Mouse (Mus musculus) cerebellum, adult 9-10 months (tissue): ENCODE results near the gene Kpna7.
"Not testable (repeated sequence)": the region's sequence is repeated elsewhere in the genome, so short reads cannot be mapped to it uniquely, and the experiment has no call there.

Experiments
- DNase-seq: peaks from one replicate; pipeline ENCODE4 v3.0.0; 2022

The Kpna7 gene

DNA sequence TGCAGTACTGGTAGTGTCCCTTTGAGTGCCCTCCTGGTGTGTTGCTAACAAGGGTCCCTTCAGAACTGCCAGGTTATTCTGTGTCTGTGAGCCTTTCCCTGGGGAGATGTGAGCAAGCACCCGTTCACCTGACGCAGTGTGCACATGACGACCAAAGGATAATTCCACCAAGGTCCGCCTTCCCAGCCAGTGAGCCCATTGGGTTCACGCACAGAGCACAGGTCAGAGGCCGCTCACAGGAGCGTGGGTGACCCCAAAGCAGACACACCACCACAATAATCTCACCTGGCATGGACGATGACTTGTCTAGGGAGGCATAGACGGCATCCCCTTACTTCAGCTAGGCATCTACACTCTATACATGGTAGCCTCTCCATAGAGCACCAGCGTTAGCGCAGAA, 17.6 kb upstream of the Kpna7 start:
- DNase-seq = not testable (repeated sequence)

DNA sequence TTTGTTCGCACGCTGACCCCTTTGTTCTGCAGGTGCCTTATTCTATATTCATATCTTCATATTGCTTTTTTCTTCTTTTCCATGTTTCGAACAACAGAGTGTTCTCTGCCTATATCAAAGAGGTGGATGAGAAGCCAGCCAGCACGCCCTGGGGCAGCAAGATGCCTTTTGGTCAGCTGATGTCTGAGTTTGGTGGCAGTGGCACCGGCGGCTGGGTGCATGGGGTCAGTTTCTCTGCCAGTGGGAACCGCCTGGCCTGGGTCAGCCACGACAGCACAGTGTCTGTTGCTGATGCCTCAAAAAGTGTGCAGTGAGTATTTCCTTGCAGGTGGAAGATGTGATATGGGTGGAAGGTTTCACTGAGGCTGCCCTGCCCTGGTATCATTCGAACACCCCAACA, 17.1 kb upstream of the Kpna7 start:
- DNase-seq = no peak

DNA sequence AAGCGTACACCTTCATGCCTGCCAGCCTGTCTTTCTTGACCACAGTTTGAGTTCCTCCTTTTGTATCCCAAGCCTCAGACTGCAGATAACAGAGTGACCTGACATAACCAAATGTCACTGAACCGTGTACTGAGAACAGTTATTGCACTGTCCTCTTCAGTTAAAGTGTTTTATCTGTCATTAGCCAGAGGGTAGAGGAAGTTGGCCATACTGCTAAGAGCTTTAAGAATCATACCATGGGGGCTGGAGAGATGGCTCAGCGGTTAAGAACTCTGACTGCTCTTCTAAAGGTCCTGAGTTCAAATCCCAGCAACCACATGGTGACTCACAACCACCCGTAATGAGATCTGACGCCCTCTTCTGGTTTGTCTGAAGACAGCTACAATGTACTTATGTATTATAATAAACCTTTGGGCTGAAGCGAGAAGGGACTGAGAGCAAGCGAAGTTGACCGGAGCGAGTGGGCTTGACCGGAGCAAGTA, 14.6 kb upstream of the Kpna7 start:
- no peak for DNase-seq

DNA sequence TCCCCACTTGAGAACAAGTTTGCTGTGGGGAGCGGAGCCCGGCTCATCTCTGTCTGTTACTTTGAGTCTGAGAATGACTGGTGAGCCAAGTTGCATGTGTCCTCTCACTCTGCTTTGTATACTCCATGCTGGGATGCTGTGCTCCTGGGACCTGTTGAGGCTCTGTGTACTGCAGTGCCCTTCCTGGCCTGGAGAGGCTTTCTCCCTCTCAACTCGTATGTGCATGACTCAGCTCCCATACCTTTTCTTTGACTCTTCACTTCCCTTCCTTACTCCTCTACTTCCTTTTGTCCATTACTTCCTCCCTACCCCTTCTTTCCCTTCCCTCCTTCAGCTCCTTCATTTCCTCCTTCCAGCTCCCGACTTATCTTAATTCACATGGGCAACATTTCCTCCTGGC, 12.4 kb upstream of the Kpna7 start:
- DNase-seq = no peak

DNA sequence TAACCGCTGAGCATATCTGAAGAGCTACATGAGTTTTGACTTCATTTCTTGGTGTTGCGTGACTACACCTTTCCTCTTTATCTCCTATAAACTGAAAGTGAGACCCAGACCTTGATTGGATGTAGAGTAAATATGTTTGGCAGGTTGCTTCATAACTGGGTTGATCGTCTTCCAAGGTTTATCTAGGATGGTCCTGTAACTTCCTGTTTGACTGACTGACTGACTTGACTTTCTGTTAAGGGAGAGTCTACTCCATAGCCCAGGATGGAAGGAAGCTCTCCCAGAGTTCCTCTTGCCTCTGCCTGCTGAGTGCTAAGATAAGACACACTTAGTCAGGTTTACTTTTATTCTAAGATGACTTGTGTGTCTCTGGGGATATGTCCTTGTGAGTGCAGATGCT, 6.0 kb upstream of the Kpna7 start:
- no peak for DNase-seq

DNA sequence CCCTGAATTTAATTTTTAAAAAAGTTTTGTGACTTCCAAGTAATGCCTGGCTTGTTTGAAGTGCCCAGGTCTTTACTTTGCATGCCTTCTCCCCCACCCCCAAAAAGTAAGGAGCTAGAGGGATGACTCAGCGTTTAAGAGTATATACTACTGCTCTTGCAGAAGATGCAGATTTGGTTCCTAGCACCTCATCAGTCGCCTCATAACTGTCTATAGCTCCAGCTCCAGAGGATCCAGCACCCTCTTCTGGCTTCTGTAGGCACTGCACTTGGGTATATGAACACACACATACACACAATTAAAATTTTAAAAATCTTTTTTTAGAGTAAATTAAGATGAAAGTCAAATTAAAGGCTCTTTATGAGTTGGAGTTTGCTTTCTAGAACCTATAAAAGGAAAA, 4.4 kb upstream of the Kpna7 start:
- DNase-seq = no peak

DNA sequence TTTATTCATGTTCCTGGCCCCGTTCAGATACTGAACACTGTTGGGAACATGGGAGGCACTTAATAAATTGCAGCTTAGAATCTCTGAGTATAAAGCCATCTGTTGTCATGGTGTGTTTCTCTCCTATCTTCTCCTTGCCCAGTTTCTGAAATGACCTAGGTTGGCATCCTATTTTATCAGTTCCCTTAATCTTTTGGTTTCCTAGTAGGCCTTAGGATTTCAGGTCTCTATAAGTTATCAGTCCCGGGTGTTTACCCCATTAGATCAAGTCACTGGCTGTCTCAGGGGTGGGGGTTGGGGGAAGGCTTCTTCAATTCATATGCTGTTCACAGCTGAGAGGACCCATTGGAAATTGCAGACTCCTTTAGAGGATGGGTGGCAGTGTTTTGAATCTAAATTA, 992 bp upstream of the Kpna7 start:
- DNase-seq = no peak

DNA sequence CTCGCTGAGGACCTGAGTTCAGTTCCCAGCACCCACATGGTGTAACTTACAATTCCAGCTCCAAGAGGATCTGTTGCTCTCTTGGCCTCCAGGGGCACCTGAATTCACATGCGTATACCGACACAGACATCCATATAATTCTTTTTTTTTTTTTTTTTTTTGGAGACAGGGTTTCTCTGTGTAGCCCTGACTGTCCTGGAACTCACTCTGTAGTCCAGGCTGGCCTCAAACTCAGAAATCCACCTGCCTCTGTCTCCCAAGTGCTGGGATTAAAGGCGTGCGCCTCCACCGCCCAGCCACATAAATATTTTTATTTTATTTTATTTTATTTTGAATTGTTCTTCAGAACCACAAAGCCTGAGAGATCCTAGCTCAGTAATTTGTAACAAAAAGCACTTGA, 629 bp downstream of the Kpna7 start:
- DNase-seq = not testable (repeated sequence)

DNA sequence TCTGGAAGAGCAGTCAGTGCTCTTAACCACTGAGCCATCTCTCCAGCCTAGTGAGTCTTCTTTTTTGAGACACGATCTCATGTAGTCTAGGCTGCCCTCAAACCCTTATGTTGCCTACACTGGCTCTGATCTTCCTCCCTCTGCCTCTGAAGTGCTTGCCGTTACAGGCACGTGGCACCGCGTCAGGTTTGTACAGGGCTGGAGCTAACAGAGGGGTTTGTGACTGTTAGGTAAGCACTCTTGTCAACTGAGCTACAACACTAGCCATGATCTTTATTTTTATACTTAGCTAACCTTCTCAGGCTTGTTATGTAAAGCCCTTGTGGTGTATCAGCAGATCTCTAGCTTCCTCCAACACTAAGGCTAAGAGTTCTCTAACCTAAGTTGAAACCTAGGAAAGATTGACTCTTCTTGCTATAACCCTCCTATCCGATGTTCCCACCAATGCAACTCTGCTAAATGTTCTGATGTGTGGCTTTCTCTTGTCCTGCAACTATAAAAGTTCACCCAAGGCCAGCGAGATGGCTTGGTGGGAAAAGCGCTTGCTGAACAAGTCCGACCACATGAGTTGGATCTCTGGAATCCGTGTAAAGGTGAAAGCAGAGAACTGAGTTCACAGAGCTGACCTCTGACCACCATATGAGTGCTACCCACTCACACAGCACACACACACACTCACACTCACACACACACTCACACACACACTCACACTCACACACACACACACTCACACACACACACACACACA, 1.8 kb downstream of the Kpna7 start:
- no peak for DNase-seq

DNA sequence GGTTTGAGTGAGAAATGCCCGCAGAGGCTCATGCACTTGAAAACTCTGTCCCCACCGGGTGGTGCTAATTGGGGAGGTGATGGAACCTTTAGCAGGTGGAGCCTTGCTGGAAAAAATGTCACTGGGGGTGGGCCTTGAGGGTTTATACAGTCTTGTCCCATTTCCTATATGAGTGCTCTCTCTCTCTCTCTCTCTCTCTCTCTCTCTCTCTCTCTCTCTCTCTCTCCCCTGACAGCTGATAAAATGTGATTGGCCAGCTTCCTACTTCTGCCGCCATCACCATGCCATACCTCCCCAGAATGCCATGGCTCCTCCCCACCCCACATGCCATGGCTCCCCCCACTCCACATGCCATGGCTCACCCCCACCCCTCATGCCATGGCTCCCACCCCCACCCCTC, 8.7 kb downstream of the Kpna7 start:
- no peak for DNase-seq

DNA sequence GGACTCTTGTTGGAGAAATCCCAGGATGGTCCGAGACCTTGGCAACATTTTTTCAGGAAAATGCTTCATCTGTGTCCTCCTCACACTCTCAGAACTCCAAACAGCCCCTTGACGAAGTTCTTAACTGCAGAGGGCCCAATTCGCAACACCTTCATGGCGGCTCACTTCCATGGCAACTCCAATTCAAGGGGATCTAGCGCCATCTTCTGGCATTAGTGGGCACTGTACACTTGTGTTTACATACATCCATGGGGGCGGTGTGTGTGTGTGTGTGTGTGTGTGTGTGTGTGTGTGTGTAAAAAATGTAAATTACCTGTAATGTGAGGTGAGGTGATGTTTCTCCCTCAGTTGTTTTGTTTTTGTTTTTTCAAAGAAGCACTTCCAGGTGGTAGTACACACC, 12.5 kb downstream of the Kpna7 start:
- no peak for DNase-seq

DNA sequence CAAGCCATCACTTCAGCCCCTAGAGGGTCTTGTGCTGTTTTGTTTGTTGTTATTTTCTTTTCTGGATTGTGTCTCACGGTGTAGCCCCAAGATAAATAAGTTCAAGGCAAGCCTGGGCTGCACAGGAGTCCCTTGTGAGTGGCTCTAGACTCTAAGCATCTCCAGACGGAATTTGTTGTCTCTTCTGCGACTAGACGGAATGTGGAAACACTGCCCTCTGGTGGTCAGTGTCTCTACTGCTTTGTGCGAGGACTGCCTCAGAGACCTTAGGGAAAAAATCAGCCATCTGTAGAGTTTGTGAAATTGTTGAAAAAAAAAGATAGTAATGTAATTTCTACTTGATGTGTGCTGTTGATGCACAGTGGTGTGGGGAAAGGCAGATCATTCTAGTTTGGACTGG, 14.1 kb downstream of the Kpna7 start:
- peak; percentile 60 for DNase-seq

DNA sequence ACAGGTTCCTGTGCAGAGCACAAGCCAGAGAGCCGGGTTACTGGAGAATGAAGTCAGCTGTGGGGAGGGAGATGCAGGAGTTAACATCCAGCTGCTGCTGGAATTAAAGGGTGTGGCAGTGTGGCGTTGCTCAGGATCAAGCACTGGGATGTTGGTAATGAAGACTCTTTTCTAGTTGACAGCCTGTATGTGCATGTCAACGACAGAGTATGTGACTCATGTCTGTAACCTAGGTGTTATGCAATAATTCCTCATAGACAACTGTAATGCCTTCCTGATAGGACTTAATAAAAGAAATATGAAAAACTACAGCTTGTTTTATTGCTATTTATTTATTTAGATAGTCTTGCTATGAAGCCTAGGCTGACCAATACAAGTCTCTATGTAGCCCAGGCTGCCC, 15.0 kb downstream of the Kpna7 start:
- no peak for DNase-seq

DNA sequence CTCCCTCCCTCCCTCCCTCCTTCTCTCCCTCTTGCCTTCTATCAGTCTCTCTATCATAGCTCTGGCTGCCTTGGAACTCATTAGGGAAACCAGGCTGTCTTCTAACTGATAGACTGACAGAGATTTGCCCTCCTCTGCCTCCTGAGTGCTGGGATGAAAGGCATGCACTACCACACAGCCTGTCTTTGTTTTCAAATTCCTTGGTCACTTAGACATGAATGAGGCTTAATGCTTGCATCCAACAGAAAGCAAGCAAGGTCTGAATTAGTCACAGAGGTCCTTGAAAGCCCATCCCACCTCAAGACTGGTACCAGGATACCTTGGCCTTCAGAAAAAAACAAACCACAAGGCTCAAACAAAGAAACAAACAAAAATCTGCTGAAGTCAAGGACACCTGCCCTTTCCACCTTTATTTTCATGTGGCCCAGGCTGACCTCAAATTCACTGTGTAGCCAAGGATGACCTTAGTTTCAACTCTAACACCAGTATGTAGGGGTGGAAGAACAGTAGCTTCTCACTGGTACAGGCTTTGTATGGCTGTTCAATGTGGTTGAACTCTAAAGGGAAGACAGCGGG, 19.0 kb downstream of the Kpna7 start:
- DNase-seq = no peak

DNA sequence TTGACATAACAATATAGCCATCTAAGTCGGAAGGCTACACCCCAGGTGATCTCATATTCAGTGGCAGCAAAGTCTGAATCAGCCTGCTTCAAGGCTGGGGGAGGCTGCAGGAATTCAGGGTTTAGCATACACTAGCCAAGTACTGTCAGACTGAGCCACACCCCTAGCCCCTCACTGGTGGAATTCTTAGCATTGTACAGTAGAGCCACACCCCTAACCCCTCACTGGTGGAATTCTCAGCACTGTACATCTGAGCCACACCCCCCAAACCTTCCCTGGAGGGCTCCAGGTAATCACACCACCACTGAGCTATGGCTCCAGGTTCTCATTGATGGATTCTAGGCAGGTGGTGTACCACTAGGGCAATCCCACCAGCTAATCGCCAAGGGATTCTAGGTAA, 24.3 kb downstream of the Kpna7 start:
- no peak for DNase-seq

DNA sequence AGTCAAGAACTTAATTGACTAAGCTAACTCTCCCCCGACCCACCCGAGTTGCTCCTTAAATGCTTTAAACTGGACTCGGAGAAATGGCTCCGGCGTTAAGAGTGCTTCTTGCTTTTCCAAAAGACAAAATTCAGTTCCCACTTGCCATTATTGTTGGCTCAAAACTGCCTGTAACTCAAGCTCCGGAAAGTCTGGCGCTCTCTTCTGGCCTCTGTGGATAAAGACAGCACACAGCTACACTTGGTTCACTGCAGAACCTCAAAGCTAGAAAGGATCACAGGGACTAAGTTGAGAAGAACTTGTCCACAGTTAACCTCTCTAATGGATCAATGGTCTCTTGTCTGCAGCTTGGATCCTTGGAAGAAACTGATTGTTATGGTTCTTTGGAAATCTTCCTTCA, 25.1 kb downstream of the Kpna7 start:
- no peak for DNase-seq

DNA sequence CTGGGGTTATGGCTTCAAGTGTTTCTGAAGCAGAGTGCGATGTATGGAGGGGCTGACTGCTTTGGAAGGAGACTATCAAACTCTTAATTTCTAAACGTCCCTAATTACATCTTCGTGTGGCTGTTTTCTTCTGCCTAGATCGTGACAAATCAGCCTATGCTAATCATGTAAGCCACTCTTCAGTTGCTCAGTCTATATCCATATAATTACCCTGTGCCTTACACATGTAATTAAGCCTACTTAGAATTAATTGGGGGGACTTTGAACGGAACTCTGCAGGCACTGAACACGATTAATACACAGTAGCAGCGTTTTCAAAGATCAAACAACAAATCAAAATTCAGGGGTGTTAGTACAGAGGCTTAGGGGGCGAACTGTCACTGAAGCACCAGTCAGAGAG, 25.9 kb downstream of the Kpna7 start:
- DNase-seq = no peak

DNA sequence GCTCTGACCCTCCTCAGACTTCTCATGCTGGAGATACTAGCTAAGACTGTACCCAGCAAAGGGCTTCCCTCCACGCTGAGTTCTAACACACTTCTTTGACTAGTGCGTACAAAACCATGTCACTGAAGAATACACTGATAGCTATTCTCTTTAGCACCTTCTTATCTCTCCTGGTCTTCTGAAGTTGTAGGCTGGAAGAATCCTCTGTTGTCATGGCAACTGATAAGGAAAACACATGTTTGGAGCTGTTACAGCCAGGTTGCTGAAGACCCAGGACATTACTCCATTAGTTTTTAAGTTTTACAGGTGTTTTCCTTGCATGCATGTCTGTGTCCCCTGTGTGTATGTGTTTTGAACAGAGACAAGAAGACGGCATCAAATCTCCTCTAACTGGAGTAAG, 29.6 kb downstream of the Kpna7 start:
- DNase-seq = not testable (repeated sequence)

DNA sequence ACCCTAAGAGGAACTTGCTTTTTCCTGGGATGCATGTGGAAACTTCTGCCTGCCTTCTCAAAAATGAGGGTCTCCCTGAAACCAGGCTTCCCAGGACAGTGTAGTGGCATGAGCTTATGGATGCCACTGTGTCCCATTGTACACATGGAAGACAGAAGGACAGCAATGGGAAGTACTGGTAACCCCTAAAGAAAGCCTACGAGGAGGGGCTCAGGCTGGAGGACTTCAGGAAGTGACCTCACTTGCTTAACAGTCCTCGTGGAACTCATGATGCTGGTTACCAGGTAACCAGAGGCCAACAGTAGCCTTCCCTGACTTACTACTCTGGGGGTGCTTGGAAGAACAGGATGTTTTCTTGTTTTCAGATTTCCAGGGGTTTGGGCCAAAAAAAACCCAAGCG, 41.1 kb downstream of the Kpna7 start, which contains the start of gene 1700018F24Rik:
Gene 1700018F24Rik, plus strand, starts transcription at position 301 of the 400 bp plus-strand sequence.
- DNase-seq = not testable (repeated sequence)

DNA sequence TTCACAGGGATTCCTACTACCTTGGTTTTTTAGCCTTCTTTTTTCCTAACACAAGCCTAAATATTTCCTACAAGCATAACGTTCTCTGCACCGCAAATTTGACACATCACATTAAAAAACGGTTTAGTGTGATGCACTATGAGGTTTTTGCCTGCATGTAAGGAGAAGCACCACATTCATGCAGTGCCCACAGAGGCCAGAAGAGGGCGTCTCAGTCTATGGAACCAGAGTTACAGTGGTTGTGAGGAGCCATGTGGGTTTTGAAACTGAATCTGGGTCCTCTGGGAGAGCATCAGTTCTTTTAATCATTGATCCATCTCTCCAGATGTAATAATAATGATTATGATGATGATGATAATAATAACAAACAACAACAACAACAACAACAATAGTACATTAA, 42.2 kb downstream of the Kpna7 start:
- no peak for DNase-seq

DNA sequence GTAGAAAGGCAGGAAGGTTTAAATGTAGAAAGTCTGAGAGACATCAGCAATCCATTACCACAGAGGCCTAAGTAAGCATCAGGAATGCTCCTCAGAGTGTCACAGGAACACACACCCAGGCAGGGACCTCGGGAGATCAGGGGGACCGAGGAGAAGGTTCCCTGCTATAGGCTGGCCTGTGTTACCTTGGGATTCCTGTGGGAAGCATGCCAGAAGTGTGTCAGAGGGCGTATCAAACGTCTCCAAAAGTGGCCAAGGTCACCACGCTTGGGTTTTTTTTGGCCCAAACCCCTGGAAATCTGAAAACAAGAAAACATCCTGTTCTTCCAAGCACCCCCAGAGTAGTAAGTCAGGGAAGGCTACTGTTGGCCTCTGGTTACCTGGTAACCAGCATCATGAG, 51.4 kb downstream of the Kpna7 start, which contains the start of gene Gm4871:
Gene Gm4871, minus strand, starts transcription at position 364 of the 400 bp plus-strand sequence.
- not testable (repeated sequence) for DNase-seq

DNA sequence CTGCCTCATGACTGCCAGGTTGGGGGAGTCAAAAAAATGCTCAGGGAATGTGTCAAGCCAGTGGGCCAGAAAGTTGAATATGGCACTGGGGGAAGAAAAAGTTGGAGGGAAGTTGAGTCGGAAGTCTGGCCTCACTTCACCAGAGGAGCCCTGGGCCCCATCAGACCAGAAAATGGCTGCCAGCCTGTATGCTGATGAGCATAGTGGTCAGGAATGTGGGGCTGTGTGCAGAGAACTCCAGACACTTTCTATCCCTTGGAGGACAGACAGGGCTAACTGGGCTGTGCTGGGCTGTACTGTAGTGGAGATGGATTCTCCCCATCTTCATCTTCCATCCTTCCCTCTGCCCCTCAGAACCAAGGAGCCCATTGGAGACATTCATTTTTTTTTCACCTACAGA, 53.4 kb downstream of the Kpna7 start:
- not testable (repeated sequence) for DNase-seq

DNA sequence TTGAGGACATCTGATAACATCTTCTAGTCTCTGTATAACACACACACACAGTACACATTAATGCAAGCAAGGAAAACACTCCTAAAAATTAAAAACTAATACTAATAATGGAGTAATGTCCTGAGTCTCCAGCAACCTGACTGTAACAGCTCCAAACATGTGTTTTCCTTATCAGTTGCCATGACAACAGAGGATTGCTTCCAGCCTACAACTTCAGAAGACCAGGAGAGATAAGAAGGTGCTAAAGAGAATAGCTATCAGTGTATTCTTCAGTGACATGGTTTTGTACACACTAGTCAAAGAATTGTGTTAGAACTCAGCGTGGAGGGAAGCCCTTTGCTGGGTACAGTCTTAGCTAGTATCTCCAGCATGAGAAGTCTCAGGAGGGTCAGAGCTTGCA, 63.1 kb downstream of the Kpna7 start:
- DNase-seq = not testable (repeated sequence)

DNA sequence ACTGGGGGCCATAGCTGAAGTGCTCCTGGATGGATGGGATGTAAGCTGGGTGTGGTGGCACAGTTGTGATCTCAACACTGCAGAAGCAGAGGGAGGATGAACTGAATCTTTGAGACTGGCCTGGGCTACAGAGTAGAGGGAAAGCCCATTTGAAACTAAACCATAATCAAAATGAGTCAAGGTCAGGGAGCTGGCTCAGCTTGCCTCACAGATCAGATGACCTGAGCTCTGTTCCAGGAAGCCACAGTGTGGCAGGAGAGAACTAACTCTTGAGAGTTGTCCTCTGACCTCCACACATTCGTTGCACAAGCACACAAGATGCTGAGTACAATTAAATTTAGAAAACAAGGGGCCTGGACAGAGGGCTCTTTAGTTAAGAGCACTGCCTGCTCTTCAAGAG, 63.6 kb downstream of the Kpna7 start:
- not testable (repeated sequence) for DNase-seq

DNA sequence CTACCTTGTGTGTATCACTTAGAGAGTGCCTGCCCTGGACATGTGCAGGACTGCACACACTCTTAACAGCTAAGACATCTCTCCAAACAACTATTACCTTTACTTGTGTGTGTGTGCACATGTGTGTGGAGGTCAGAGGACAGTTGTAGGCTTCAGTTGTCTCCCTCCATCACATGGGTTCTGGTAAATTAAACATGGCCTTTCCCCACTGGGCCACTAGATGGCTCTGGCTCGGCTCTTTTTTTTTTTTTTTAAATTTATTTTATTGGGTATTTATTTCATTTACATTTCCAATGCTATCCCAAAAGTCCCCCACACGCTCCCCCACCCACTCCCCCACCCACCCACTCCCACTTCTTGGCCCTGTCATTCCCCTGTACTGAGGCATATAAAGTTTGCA, 67.1 kb downstream of the Kpna7 start:
- not testable (repeated sequence) for DNase-seq
